Mouse (Mus musculus) limb, embryonic 11.5 days (tissue): ENCODE measurements around the gene Olfr1234. TPM values are rescaled to one million over a fixed set of nuclear protein-coding genes. Genes with fewer than 3 reads are reported as not detected.

Source experiments
- ATAC-seq: fragments of 200-750 bp; cut with Nextera tagmentation; 2 replicates; pipeline ENCODE4 v1.8.0; 2017; ENCODE audit warnings: low read depth; ENCODE audit not compliant: insufficient number of reproducible peaks, low FRiP score, low TSS enrichment
- DNase-seq: peaks from one replicate; pipeline ENCODE4 v3.0.0-alpha.2; 2015; ENCODE audit warnings: low spot score
- H3K27ac ChIP-seq: fragments of 300-500 bp; sonication (generic); replicated peaks from 2 replicates; pipeline ENCODE4 v1.5.1; 2014; ENCODE audit warnings: low read depth, mild to moderate bottlenecking, low read length
- H3K27me3 ChIP-seq: fragments of 300-500 bp; sonication (generic); 2 replicates; pipeline ENCODE4 v1.6.1; 2014; ENCODE audit warnings: mild to moderate bottlenecking, low read length, mixed read lengths; ENCODE audit not compliant: control insufficient read depth, insufficient read depth
- H3K36me3 ChIP-seq: fragments of 300-500 bp; sonication (generic); 2 replicates; pipeline ENCODE4 v1.6.1; 2014; ENCODE audit warnings: mild to moderate bottlenecking, low read length, moderate library complexity, mixed read lengths; ENCODE audit not compliant: control insufficient read depth, insufficient read depth
- H3K4me1 ChIP-seq: fragments of 300-500 bp; sonication (generic); 2 replicates; pipeline ENCODE4 v1.6.1; 2014; ENCODE audit warnings: low read length, mixed read lengths; ENCODE audit not compliant: control insufficient read depth, insufficient read depth
- H3K4me2 ChIP-seq: fragments of 300-500 bp; sonication (generic); 2 replicates; pipeline ENCODE4 v1.6.1; 2014; ENCODE audit warnings: low read depth, mild to moderate bottlenecking, moderate library complexity; ENCODE audit not compliant: severe bottlenecking
- H3K4me3 ChIP-seq: fragments of 300-500 bp; sonication (generic); 2 replicates; pipeline ENCODE4 v1.5.1; 2014; ENCODE audit warnings: low read depth, low read length
- H3K9ac ChIP-seq: fragments of 300-500 bp; sonication (generic); 2 replicates; pipeline ENCODE4 v1.6.1; 2014; ENCODE audit warnings: mild to moderate bottlenecking, low read length
- H3K9me3 ChIP-seq: fragments of 300-500 bp; sonication (generic); 2 replicates; pipeline ENCODE4 v1.6.1; 2016; ENCODE audit warnings: low read length; ENCODE audit not compliant: control insufficient read depth
- WGBS: fragments of 180-500 bp; shearing (Covaris S2); extraction: QIAGEN DNeasy Blood & Tissue Kit; methylation state at CpG from one replicate; pipeline ENCODE4 v1.1.7; 2014; 5-methylcytosine and 5-hydroxymethylcytosine counted together
- polyA plus RNA-seq: library from polyadenylated mRNA; unstranded; fragments of >200 nt; fragmentation: Nextera tagmentation; extraction: Ambion mirVana; gene quantifications from 2 replicates; pipeline ENCODE4 v1.2.1, GENCODE M21; 2014

Olfr1234 gene
- not detected in 2 replicates for polyA plus RNA-seq

- Histone ChIP-seq H3K27me3 (no peaks in the 10 kb centered on the region), H3K36me3 (no peaks in the 10 kb centered on the region), H3K27ac (no peak within 1 kb of the TSS), H3K9ac (no peak within 1 kb of the TSS), H3K9me3 (no peaks in the 10 kb centered on the region; the same call in 1 of the 2 replicates), H3K4me3 (no peak within 1 kb of the TSS), H3K4me2 (no peak within 1 kb of the TSS), H3K4me1 (no peaks in the 10 kb centered on the region)
- DNase-seq (no peak), ATAC-seq (no peak)
- 89% methylated on average over 4 of the region's 4 CpGs for WGBS
These were observed at the start of gene Olfr1234 for GRCm38 (mm10) chr2:89364765-89365164. Olfr1234 (minus strand) TSS chr2:89364865.

GRCm38 (mm10) chr2:89409576-89409975 lies 44.9 kb upstream of the Olfr1234 start, which contains the start of gene Olfr1238:
Olfr1238 (minus strand) TSS chr2:89409676.
- H3K9ac ChIP-seq, result no peak within 1 kb of the TSS
- DNase-seq, result no peak
- H3K4me3 ChIP-seq, result no peak within 1 kb of the TSS
- no peak for ATAC-seq
- H3K9me3 ChIP-seq, result no peaks in the 10 kb centered on the region
- no peak within 1 kb of the TSS for H3K27ac ChIP-seq
- no peaks in the 10 kb centered on the region for H3K27me3 ChIP-seq
- 91% methylated on average over 2 of the region's 2 CpGs for WGBS
- no peaks in the 10 kb centered on the region for H3K4me1 ChIP-seq
- H3K36me3 ChIP-seq, result no peaks in the 10 kb centered on the region
- no peak within 1 kb of the TSS for H3K4me2 ChIP-seq

DNA sequence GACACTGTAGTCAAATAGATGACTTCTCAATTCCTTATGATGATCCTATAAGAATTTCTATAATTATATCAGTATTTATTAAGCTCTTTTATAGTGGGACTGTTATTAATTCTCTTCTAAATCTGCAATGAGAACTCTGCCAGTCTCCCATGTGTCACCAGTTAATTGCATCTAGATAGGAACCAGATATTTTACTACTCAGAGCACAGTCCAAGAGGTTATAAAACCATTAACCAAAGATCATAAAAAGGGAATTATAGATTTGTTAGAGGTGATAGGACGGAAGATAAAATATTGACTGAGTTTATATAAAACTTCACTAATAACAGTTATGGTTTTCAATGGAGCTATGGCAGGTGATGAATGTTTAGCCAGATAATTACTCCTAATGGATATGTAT lies 36.2 kb upstream of the Olfr1234 start:
- Histone ChIP-seq H3K4me1 (no peaks in the 10 kb centered on the region), H3K27me3 (no peaks in the 10 kb centered on the region), H3K27ac (no peak overlapping the region), H3K36me3 (no peaks in the 10 kb centered on the region), H3K4me2 (no peak overlapping the region), H3K4me3 (no peak overlapping the region), H3K9me3 (no peaks in the 10 kb centered on the region), H3K9ac (no peak overlapping the region)
- WGBS, result 82% methylated on average over 1 of the region's 1 CpGs
- ATAC-seq (no peak), DNase-seq (no peak)

DNA sequence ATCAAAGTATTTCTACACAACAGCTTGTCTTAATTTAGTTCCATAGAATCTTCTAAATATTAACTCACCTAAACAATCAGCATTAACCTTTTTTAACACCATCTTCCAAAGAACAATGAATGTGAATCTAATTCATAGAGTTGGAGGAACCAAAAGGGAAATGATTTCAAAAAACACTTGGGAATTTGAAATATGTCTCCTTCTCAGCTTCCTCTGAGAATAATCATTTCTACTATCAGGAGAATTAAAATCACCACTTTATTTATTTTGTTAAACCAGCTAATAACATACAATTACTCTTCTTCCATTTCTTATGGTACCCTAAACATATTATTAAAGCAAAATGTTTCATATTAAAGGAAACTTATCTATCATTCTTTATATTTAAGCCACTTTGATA lies 22.4 kb downstream of the Olfr1234 start, which contains the start of gene Olfr1233:
Gene Olfr1233, minus strand, starts transcription at position 101 of the 400 bp plus-strand sequence.
- H3K9me3 ChIP-seq, result no peaks in the 10 kb centered on the region
- H3K4me2 ChIP-seq, result no peak within 1 kb of the TSS
- H3K4me1 ChIP-seq, result no peaks in the 10 kb centered on the region
- H3K27ac ChIP-seq, result no peak within 1 kb of the TSS
- H3K27me3 ChIP-seq, result no peaks in the 10 kb centered on the region
- H3K36me3 ChIP-seq, result no peaks in the 10 kb centered on the region
- DNase-seq (no peak), ATAC-seq (no peak)
- no peak within 1 kb of the TSS for H3K9ac ChIP-seq
- H3K4me3 ChIP-seq, result no peak within 1 kb of the TSS

DNA sequence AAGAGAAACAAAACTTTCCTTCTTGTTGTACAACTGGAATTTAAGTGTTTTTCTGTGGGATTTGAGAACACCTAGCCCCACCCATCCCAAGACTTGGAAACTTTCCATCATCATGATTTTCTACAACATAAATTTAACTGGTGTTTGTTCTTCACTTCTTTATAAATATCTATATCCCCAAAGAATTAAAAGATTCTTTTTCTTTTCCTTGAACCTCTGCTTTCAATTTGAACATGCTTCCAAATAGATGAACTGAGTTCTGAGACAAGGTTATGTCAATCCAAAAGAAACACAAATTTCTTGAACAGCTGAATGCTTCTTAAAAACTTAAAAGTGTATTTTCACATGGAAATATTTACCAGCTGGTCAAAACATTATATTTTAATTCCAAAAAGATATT lies 35.1 kb downstream of the Olfr1234 start, which contains the start of gene Olfr1232:
Gene Olfr1232, minus strand, starts transcription at position 101 of the 400 bp plus-strand sequence.
- no peaks in the 10 kb centered on the region for H3K4me1 ChIP-seq
- H3K4me2 ChIP-seq, result no peak within 1 kb of the TSS
- H3K27ac ChIP-seq, result no peak within 1 kb of the TSS
- no peak within 1 kb of the TSS for H3K9ac ChIP-seq
- H3K36me3 ChIP-seq, result no peaks in the 10 kb centered on the region
- no peaks in the 10 kb centered on the region for H3K27me3 ChIP-seq
- no peak for DNase-seq
- no peaks in the 10 kb centered on the region for H3K9me3 ChIP-seq
- no peak for ATAC-seq
- no peak within 1 kb of the TSS for H3K4me3 ChIP-seq

Other genes starting within 250 kb of the Olfr1234 start
- not detected in 2 replicates for gene Olfr1221, start 247.6 kb downstream of the Olfr1234 start, polyA plus RNA-seq
- not detected in 2 replicates for gene Olfr1222, start 231.8 kb downstream of the Olfr1234 start, polyA plus RNA-seq
- not detected in 2 replicates for gene Olfr1223, start 213.3 kb downstream of the Olfr1234 start, polyA plus RNA-seq
- gene Olfr1224-ps1, start 200.8 kb downstream of the Olfr1234 start, polyA plus RNA-seq, result not detected in 2 replicates
- not detected in 2 replicates for gene Olfr1225, start 190.2 kb downstream of the Olfr1234 start, polyA plus RNA-seq
- gene Olfr1226, start 164.8 kb downstream of the Olfr1234 start, polyA plus RNA-seq, result not detected in 2 replicates
- gene Olfr1228, start 110.8 kb downstream of the Olfr1234 start, polyA plus RNA-seq, result not detected in 2 replicates
- gene Olfr1229, start 76.9 kb downstream of the Olfr1234 start, polyA plus RNA-seq, result not detected in 2 replicates
- gene Olfr1230, start 67.6 kb downstream of the Olfr1234 start, polyA plus RNA-seq, result not detected in 2 replicates
- not detected in 2 replicates for gene Olfr1231, start 57.8 kb downstream of the Olfr1234 start, polyA plus RNA-seq
- gene Olfr1232, start 35.2 kb downstream of the Olfr1234 start, polyA plus RNA-seq, result not detected in 2 replicates
- not detected in 2 replicates for gene Olfr1233, start 22.5 kb downstream of the Olfr1234 start, polyA plus RNA-seq
- not detected in 2 replicates for gene Olfr1238, start 44.8 kb upstream of the Olfr1234 start, polyA plus RNA-seq
- gene Olfr1239, start 55.5 kb upstream of the Olfr1234 start, polyA plus RNA-seq, result not detected in 2 replicates
- not detected in 2 replicates for gene Olfr1240, start 78.1 kb upstream of the Olfr1234 start, polyA plus RNA-seq
- not detected in 2 replicates for gene Olfr1241, start 122.3 kb upstream of the Olfr1234 start, polyA plus RNA-seq
- gene Olfr1242, start 133.5 kb upstream of the Olfr1234 start, polyA plus RNA-seq, result not detected in 2 replicates
- gene Olfr1243, start 166.6 kb upstream of the Olfr1234 start, polyA plus RNA-seq, result not detected in 2 replicates
- gene Olfr1245, start 213.6 kb upstream of the Olfr1234 start, polyA plus RNA-seq, result not detected in 2 replicates
- not detected in 2 replicates for gene Olfr1246, start 228.3 kb upstream of the Olfr1234 start, polyA plus RNA-seq
- not detected in 2 replicates for gene Olfr1247, start 249.3 kb upstream of the Olfr1234 start, polyA plus RNA-seq